Mouse (Mus musculus): ENCODE results near the gene Eif4g3. TPM values are rescaled to one million over a fixed set of nuclear protein-coding genes. Genes with fewer than 3 reads are reported as not detected.

Eif4g3 gene
- total RNA-seq (2012; rRNA removed) = 22.8 and 27.8 TPM in 2 replicates
- polyA plus RNA-seq (2012; ENCODE audit: insufficient read depth in 1 of 2, insufficient read length in 2 of 2, low read depth in 1 of 2, low replicate concordance in 2 of 2, missing spikeins in 1 of 2) = 10 to 100 TPM in 1 of 2 experiments, not detected in 1; 63.7 TPM

GRCm38 (mm10) chr4:137992890-137993289 is at the start of gene Eif4g3:
Gene Eif4g3 (plus strand): TSS chr4:137993022.
- Histone ChIP-seq H3K9ac (ENCODE audit: control insufficient read depth, low read depth, low read length, poor library complexity, severe bottlenecking) (peak within 1 kb of the TSS; percentile 87), H3K27ac (ENCODE audit: control insufficient read depth, low read depth, low read length) (peak within 1 kb of the TSS; percentile 63), H3K27me3 (ENCODE audit: control insufficient read depth in 1 of 2, insufficient read depth in 2 of 2, low read length in 2 of 2) (no peaks in the 10 kb centered on the region), H3K4me1 (ENCODE audit: control insufficient read depth in 1 of 2, insufficient read depth in 2 of 2, low read length in 2 of 2) (peaks cover 0 to 26% of the 10 kb centered on the region in 2 experiments; a peak in 3 of 4 replicates), H3K4me3 (ENCODE audit: control insufficient read depth in 1 of 2, insufficient read depth in 1 of 2, low read depth in 2 of 2, low read length in 2 of 2) (peak within 1 kb of the TSS; percentile 94 to 97), H3K9me3 (replicated peaks; ENCODE audit: insufficient read depth, low read length) (no peaks in the 10 kb centered on the region), H3K79me2 (ENCODE audit: control insufficient read depth, insufficient read depth, low read length, poor library complexity) (peaks cover 38% of the 10 kb centered on the region), H3K36me3 (ENCODE audit: control insufficient read depth in 1 of 2, insufficient read depth in 2 of 2, low read length in 2 of 2) (peaks cover 7 to 22% of the 10 kb centered on the region in 2 experiments; a peak in 3 of 4 replicates)
- DNase-seq (ENCODE audit: low read depth, low spot score) = no peak
- TF ChIP-seq POLR2AphosphoS2 (IDR thresholded peaks at IDR 0.05; ENCODE audit: low read length) (no peak), TBP (IDR thresholded peaks at IDR 0.05; ENCODE audit: low read depth, low read length) (no peak), MYC (IDR thresholded peaks at IDR 0.05; ENCODE audit: low read depth, low read length) (no peak), POLR2AphosphoS5 (IDR thresholded peaks at IDR 0.05; ENCODE audit: borderline replicate concordance, low read depth, low read length) (no peak), MAX (IDR thresholded peaks at IDR 0.05; ENCODE audit: low read length) (peak; percentile 53; the same call in 1 of the 2 replicates), USF1 (IDR thresholded peaks at IDR 0.05; ENCODE audit: low read depth, low read length) (no peak), MAFK (IDR thresholded peaks at IDR 0.05; ENCODE audit: borderline replicate concordance, low read depth, low read length) (no peak), NELFE (IDR thresholded peaks at IDR 0.05; ENCODE audit: low read depth, low read length) (no peak)

- no peak overlapping the region for H3K4me3 ChIP-seq (ENCODE audit: control insufficient read depth in 1 of 2, insufficient read depth in 1 of 2, low read depth in 2 of 2, low read length in 2 of 2)
- no peaks in the 10 kb centered on the region for H3K9me3 ChIP-seq (replicated peaks; ENCODE audit: insufficient read depth, low read length)
- H3K4me1 ChIP-seq (ENCODE audit: control insufficient read depth in 1 of 2, insufficient read depth in 2 of 2, low read length in 2 of 2) = no peaks in the 10 kb centered on the region
- no peak overlapping the region for H3K27ac ChIP-seq (ENCODE audit: control insufficient read depth, low read depth, low read length)
- TF ChIP-seq MAX (IDR thresholded peaks at IDR 0.05; ENCODE audit: low read length) (no peak), GABPA (IDR thresholded peaks at IDR 0.05; ENCODE audit: low read depth, low read length) (no peak), ZC3H11A (IDR thresholded peaks at IDR 0.05; ENCODE audit: low read depth, low read length) (no peak), MYB (IDR thresholded peaks at IDR 0.05; ENCODE audit: low read depth, low read length) (no peak), NRF1 (IDR thresholded peaks at IDR 0.05; ENCODE audit: insufficient read depth, low read depth, low read length, poor library complexity, severe bottlenecking) (no peak), POLR2A (IDR thresholded peaks at IDR 0.05; ENCODE audit: control insufficient read depth in 1 of 2, insufficient read depth in 1 of 2, low read depth in 1 of 2, low read length in 2 of 2, poor library complexity in 1 of 2) (no peak)
- no peaks in the 10 kb centered on the region for H3K27me3 ChIP-seq (ENCODE audit: control insufficient read depth in 1 of 2, insufficient read depth in 2 of 2, low read length in 2 of 2)
- H3K36me3 ChIP-seq (ENCODE audit: control insufficient read depth in 1 of 2, insufficient read depth in 2 of 2, low read length in 2 of 2) = no peaks in the 10 kb centered on the region
- H3K79me2 ChIP-seq (ENCODE audit: control insufficient read depth, insufficient read depth, low read length, poor library complexity) = no peaks in the 10 kb centered on the region
- H3K9ac ChIP-seq (ENCODE audit: control insufficient read depth, low read depth, low read length, poor library complexity, severe bottlenecking) = no peak overlapping the region
- no peak for DNase-seq (ENCODE audit: low read depth, low spot score)
Measured at GRCm38 (mm10) chr4:137943540-137943939, 49.3 kb upstream of the Eif4g3 start.

- H3K4me1 ChIP-seq (ENCODE audit: control insufficient read depth in 1 of 2, insufficient read depth in 2 of 2, low read length in 2 of 2) = no peaks in the 10 kb centered on the region
- H3K9me3 ChIP-seq (replicated peaks; ENCODE audit: insufficient read depth, low read length) = no peaks in the 10 kb centered on the region
- no peaks in the 10 kb centered on the region for H3K36me3 ChIP-seq (ENCODE audit: control insufficient read depth in 1 of 2, insufficient read depth in 2 of 2, low read length in 2 of 2)
- H3K9ac ChIP-seq (ENCODE audit: control insufficient read depth, low read depth, low read length, poor library complexity, severe bottlenecking) = no peak overlapping the region
- no peaks in the 10 kb centered on the region for H3K27me3 ChIP-seq (ENCODE audit: control insufficient read depth in 1 of 2, insufficient read depth in 2 of 2, low read length in 2 of 2)
- TF ChIP-seq TBP (IDR thresholded peaks at IDR 0.05; ENCODE audit: low read depth, low read length) (peak; percentile 53; the same call in 1 of the 2 replicates), MAX (IDR thresholded peaks at IDR 0.05; ENCODE audit: low read length) (0 out of 2 replicates have a peak, but pooled peaks have one; percentile 30), ZC3H11A (IDR thresholded peaks at IDR 0.05; ENCODE audit: low read depth, low read length) (peak; percentile 21; the same call in 1 of the 2 replicates), HCFC1 (IDR thresholded peaks at IDR 0.05; ENCODE audit: low read depth, low read length) (no peak), SMC3 (IDR thresholded peaks at IDR 0.05; ENCODE audit: low read depth, low read length) (peak; percentile 48), RAD21 (IDR thresholded peaks at IDR 0.05; ENCODE audit: low read depth, low read length) (peak; percentile 41), CTCF (IDR thresholded peaks at IDR 0.05 in 2 of 3, conservative IDR thresholded peaks at IDR 0.05 in 1 of 3; ENCODE audit: control insufficient read depth in 1 of 3, insufficient read depth in 1 of 3, low read depth in 2 of 3, low read length in 3 of 3, poor library complexity in 1 of 3, severe bottlenecking in 1 of 3) (peak; percentile 20 to 42 (median 34); a peak in 3 of 6 replicates), TCF12 (IDR thresholded peaks at IDR 0.05; ENCODE audit: low read depth, low read length) (no peak), TAL1 (IDR thresholded peaks at IDR 0.05; ENCODE audit: low read length) (no peak), USF2 (IDR thresholded peaks at IDR 0.05; ENCODE audit: borderline replicate concordance in 1 of 2, insufficient read depth in 1 of 2, low read depth in 1 of 2, low read length in 2 of 2) (no peak), MYC (IDR thresholded peaks at IDR 0.05; ENCODE audit: low read depth, low read length) (peak; percentile 81), USF1 (IDR thresholded peaks at IDR 0.05; ENCODE audit: low read depth, low read length) (peak; percentile 51; the same call in 1 of the 2 replicates)
- DNase-seq (ENCODE audit: low read depth, low spot score) = peak; percentile 30
- H3K79me2 ChIP-seq (ENCODE audit: control insufficient read depth, insufficient read depth, low read length, poor library complexity) = no peaks in the 10 kb centered on the region
- H3K27ac ChIP-seq (ENCODE audit: control insufficient read depth, low read depth, low read length) = no peak overlapping the region
- no peak overlapping the region for H3K4me3 ChIP-seq (ENCODE audit: control insufficient read depth in 1 of 2, insufficient read depth in 1 of 2, low read depth in 2 of 2, low read length in 2 of 2)
Measured at GRCm38 (mm10) chr4:137945376-137945775, 47.4 kb upstream of the Eif4g3 start.
